Mouse (Mus musculus) MEL (cell line): ENCODE results near the gene Cdc42bpa. TPM values are rescaled to one million over a fixed set of nuclear protein-coding genes. Genes with fewer than 3 reads are reported as not detected.

Source experiments
- DNase-seq: peaks from one replicate; pipeline ENCODE4 v3.0.0; 2011; ENCODE audit warnings: low read depth, low spot score
- H3K27ac ChIP-seq: 2 replicates; pipeline ENCODE4 v1.5.1; 2012; ENCODE audit warnings: low read depth, mild to moderate bottlenecking, control low read depth, low read length, moderate library complexity; ENCODE audit not compliant: control insufficient read depth
- H3K27me3 ChIP-seq, 2 experiments: fragments of 150-350 bp in 1 of 2; sonication (generic) in 1 of 2; 2 replicates each; pipeline ENCODE4 v1.6.1; 2012; ENCODE audit warnings: low read length in 2 of 2, mild to moderate bottlenecking in 2 of 2, improper control_type of control experiment in 1 of 2, moderate library complexity in 1 of 2; ENCODE audit not compliant: insufficient read depth in 2 of 2, control insufficient read depth in 1 of 2
- H3K36me3 ChIP-seq, 2 experiments: 2 replicates each; pipeline ENCODE4 v1.6.1; 2012 to 2014; ENCODE audit warnings: low read length in 2 of 2, improper control_type of control experiment in 1 of 2, inconsistent platforms in 1 of 2, mild to moderate bottlenecking in 1 of 2; ENCODE audit not compliant: insufficient read depth in 2 of 2, control insufficient read depth in 1 of 2
- H3K4me1 ChIP-seq, 2 experiments: fragments of 150-350 bp in 1 of 2; sonication (generic) in 1 of 2; 2 replicates each; pipeline ENCODE4 v1.6.1; 2012; ENCODE audit warnings: low read length in 2 of 2, improper control_type of control experiment in 1 of 2, mild to moderate bottlenecking in 1 of 2; ENCODE audit not compliant: insufficient read depth in 2 of 2, control insufficient read depth in 1 of 2
- H3K4me3 ChIP-seq, 2 experiments: fragments of 150-350 bp in 1 of 2; sonication (generic) in 1 of 2; 2 replicates each; pipeline ENCODE4 v1.5.1; 2012; ENCODE audit warnings: low read depth in 2 of 2, low read length in 2 of 2, mild to moderate bottlenecking in 2 of 2, moderate library complexity in 2 of 2, control low read depth in 1 of 2, improper control_type of control experiment in 1 of 2; ENCODE audit not compliant: control insufficient read depth in 1 of 2, insufficient read depth in 1 of 2
- H3K79me2 ChIP-seq: 2 replicates; pipeline ENCODE4 v1.6.1; 2012; ENCODE audit warnings: mild to moderate bottlenecking, low read length, moderate library complexity; ENCODE audit not compliant: control insufficient read depth, poor library complexity, insufficient read depth
- H3K9ac ChIP-seq: 2 replicates; pipeline ENCODE4 v1.6.1; 2012; ENCODE audit warnings: low read depth, mild to moderate bottlenecking, control low read depth, low read length, moderate library complexity; ENCODE audit not compliant: control insufficient read depth, poor library complexity, severe bottlenecking
- H3K9me3 ChIP-seq: fragments of 150-350 bp; sonication (generic); replicated peaks from 2 replicates; pipeline ENCODE4 v1.6.1; 2012; ENCODE audit warnings: mild to moderate bottlenecking, low read length, improper control_type of control experiment, moderate library complexity; ENCODE audit not compliant: insufficient read depth
- BHLHE40 ChIP-seq: IDR thresholded peaks from 2 replicates; pipeline ENCODE4 v1.6.1; 2012; ENCODE audit warnings: low read depth, mild to moderate bottlenecking, inconsistent platforms, low read length, improper control_type of control experiment, borderline replicate concordance
- CHD2 ChIP-seq: IDR thresholded peaks from 2 replicates; pipeline ENCODE4 v1.6.1; 2011; ENCODE audit warnings: low read length, improper control_type of control experiment
- CTCF ChIP-seq, 3 experiments: IDR thresholded peaks in 2 of 3; conservative IDR thresholded peaks in 1 of 3; 2 replicates each; pipeline ENCODE4 v1.5.1; 2011 to 2012; ENCODE audit warnings: low read length in 3 of 3, low read depth in 2 of 3, mild to moderate bottlenecking in 2 of 3, improper control_type of control experiment in 1 of 3, inconsistent platforms in 1 of 3, mixed read lengths in 1 of 3, moderate library complexity in 1 of 3; ENCODE audit not compliant: control insufficient read depth in 1 of 3, insufficient read depth in 1 of 3, poor library complexity in 1 of 3, severe bottlenecking in 1 of 3
- ELF1 ChIP-seq: IDR thresholded peaks from 2 replicates; pipeline ENCODE4 v1.6.1; 2014; ENCODE audit warnings: low read depth, mild to moderate bottlenecking, inconsistent platforms, low read length, improper control_type of control experiment, moderate library complexity
- EP300 ChIP-seq, 2 experiments: IDR thresholded peaks; 2 replicates each; pipeline ENCODE4 v1.6.1; 2011; ENCODE audit warnings: improper control_type of control experiment in 2 of 2, low read length in 2 of 2, low read depth in 1 of 2, mild to moderate bottlenecking in 1 of 2
- GABPA ChIP-seq: IDR thresholded peaks from 2 replicates; pipeline ENCODE4 v1.6.1; 2012; ENCODE audit warnings: low read depth, mild to moderate bottlenecking, inconsistent platforms, low read length, improper control_type of control experiment, moderate library complexity
- JUND ChIP-seq: IDR thresholded peaks from 2 replicates; pipeline ENCODE4 v1.6.1; 2011; ENCODE audit warnings: low read depth, mild to moderate bottlenecking, improper control_type of control experiment, low read length
- KAT2A ChIP-seq: conservative IDR thresholded peaks from 2 replicates; pipeline ENCODE4 v1.6.1; 2012; ENCODE audit warnings: low read depth, low read length, improper control_type of control experiment, inconsistent platforms
- MAFK ChIP-seq: IDR thresholded peaks from 2 replicates; pipeline ENCODE4 v1.6.1; 2011; ENCODE audit warnings: low read depth, mild to moderate bottlenecking, low read length, improper control_type of control experiment, borderline replicate concordance
- MEF2A ChIP-seq: IDR thresholded peaks from 2 replicates; pipeline ENCODE4 v1.6.1; 2014; ENCODE audit warnings: low read depth, mild to moderate bottlenecking, inconsistent platforms, low read length, improper control_type of control experiment; ENCODE audit not compliant: poor library complexity, insufficient replicate concordance, severe bottlenecking; ENCODE audit errors: extremely low read depth
- MXI1 ChIP-seq: IDR thresholded peaks from 2 replicates; pipeline ENCODE4 v1.6.1; 2011; ENCODE audit warnings: mild to moderate bottlenecking, low read depth, low read length, improper control_type of control experiment
- MYC ChIP-seq: IDR thresholded peaks from 2 replicates; pipeline ENCODE4 v1.6.1; 2011; ENCODE audit warnings: low read depth, mild to moderate bottlenecking, low read length, improper control_type of control experiment, moderate library complexity
- NELFE ChIP-seq: IDR thresholded peaks from 2 replicates; pipeline ENCODE4 v1.6.1; 2011; ENCODE audit warnings: low read depth, low read length, improper control_type of control experiment
- POLR2A ChIP-seq, 2 experiments: IDR thresholded peaks; 2 replicates each; pipeline ENCODE4 v1.6.1; 2011 to 2012; ENCODE audit warnings: low read length in 2 of 2, mild to moderate bottlenecking in 2 of 2, control low read depth in 1 of 2, improper control_type of control experiment in 1 of 2, low read depth in 1 of 2, moderate library complexity in 1 of 2; ENCODE audit not compliant: control insufficient read depth in 1 of 2, insufficient read depth in 1 of 2, poor library complexity in 1 of 2
- POLR2AphosphoS2 ChIP-seq: IDR thresholded peaks from 2 replicates; pipeline ENCODE4 v1.6.1; 2011; ENCODE audit warnings: low read length, improper control_type of control experiment
- RAD21 ChIP-seq: IDR thresholded peaks from 2 replicates; pipeline ENCODE4 v1.6.1; 2011; ENCODE audit warnings: mild to moderate bottlenecking, low read depth, low read length, improper control_type of control experiment
- SMC3 ChIP-seq: IDR thresholded peaks from 2 replicates; pipeline ENCODE4 v1.6.1; 2011; ENCODE audit warnings: low read depth, low read length, improper control_type of control experiment
- TAL1 ChIP-seq: IDR thresholded peaks from 2 replicates; pipeline ENCODE4 v1.6.1; 2012; ENCODE audit warnings: mild to moderate bottlenecking, inconsistent platforms, low read length, moderate library complexity, mixed read lengths
- USF2 ChIP-seq, 2 experiments: IDR thresholded peaks; 2 replicates each; pipeline ENCODE4 v1.6.1; 2011 to 2012; ENCODE audit warnings: improper control_type of control experiment in 2 of 2, low read length in 2 of 2, borderline replicate concordance in 1 of 2, inconsistent platforms in 1 of 2, low read depth in 1 of 2, mild to moderate bottlenecking in 1 of 2; ENCODE audit not compliant: insufficient read depth in 1 of 2
- ZKSCAN1 ChIP-seq: IDR thresholded peaks from 2 replicates; pipeline ENCODE4 v1.6.1; 2012; ENCODE audit warnings: low read depth, mild to moderate bottlenecking, inconsistent platforms, low read length, improper control_type of control experiment, moderate library complexity
- polyA plus RNA-seq, 2 experiments: library from polyadenylated mRNA; stranded (reverse) in 1 of 2; unstranded in 1 of 2; fragments of >175 nt in 1 of 2; fragments of >200 nt in 1 of 2; gene quantifications; 2 replicates each; pipeline versions ENCODE4 v1.2.1 to v1.2.4; 2012; ENCODE audit warnings: low replicate concordance in 2 of 2, low read depth in 1 of 2; ENCODE audit not compliant: insufficient read length in 2 of 2, insufficient read depth in 1 of 2, missing spikeins in 1 of 2
- total RNA-seq: library from RNA; depleted of rRNA; stranded (reverse); fragments of 300-350 nt; gene quantifications from 2 replicates; pipeline ENCODE4 v1.2.3, GENCODE M21; 2012

The Cdc42bpa gene
- total and polyA plus RNA-seq, 3 experiments, result 7.7 to 14.6 TPM; not detected in 1

DNA sequence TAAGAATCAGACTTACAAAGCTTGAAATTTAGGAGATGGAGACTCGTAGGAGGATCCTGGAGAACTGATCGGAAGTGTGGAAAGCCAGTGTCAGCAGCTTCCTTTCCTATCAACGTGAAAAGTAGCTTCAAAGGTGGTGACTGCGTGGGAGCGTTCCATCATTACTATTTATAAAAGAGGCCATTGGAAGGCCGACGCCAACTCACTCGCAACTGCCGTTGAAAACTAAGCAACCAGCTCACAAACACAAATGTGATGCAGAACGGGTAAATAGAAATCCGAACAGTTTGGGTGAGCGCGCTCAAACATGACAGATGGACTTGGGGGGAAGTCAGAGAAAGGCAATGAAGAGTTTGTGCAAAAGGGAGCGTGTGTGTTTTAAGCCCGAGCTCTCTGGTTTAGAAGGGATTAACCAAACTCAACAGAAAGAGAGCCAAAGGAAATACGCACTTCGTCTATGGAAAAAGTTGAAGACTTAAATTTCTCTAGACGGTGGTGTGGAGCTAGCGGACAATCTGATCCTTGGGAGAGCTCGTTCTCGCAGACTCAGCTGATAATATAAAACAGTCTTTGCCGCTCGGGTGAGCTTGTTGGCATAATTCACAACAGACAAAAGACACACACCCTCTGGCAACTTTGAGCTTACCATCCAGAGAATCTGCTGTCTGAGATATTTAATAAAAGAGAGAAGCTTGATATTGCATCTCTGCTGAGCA is 20.0 kb upstream of the Cdc42bpa start:
- Histone ChIP-seq H3K4me3 (no peak overlapping the region), H3K27ac (no peak overlapping the region), H3K9ac (no peak overlapping the region), H3K36me3 (no peaks in the 10 kb centered on the region), H3K79me2 (no peaks in the 10 kb centered on the region), H3K9me3 (no peaks in the 10 kb centered on the region), H3K27me3 (peaks cover 6% of the 10 kb centered on the region in 2 experiments; a peak in 3 of 4 replicates), H3K4me1 (no peaks in the 10 kb centered on the region)
- DNase-seq, result no peak
- TF ChIP-seq CTCF (IDR thresholded peaks at IDR 0.05 in 2 of 3, conservative IDR thresholded peaks at IDR 0.05 in 1 of 3; ENCODE audit: control insufficient read depth in 1 of 3, insufficient read depth in 1 of 3, low read depth in 2 of 3, low read length in 3 of 3, poor library complexity in 1 of 3, severe bottlenecking in 1 of 3) (no peak), MAFK (no peak), ELF1 (no peak)

DNA sequence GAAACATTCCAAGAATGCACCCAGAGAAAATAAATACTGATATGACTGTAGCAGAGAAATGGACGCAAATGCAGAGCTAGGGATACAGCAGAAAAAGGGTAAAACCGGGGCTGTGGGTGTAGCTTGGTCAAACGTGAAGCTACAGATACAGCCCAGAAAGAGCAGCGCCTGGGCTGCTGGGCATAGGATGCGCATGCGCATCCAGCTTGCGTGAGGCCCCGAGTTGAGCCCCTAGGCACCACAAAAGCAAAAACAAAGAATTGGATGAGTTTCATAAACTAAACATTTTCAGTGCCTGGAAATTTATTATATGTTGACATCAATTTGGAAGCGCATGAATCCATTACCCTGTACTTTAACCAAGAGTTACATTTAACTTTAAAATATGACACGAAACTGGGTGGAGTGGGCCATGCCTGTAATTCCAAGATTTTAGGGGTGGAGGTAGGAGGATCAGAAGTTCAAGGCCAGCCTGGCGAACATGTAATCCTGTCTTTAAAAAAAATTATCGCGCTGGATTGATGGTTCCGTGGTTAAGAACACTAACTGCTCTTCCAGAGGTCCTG is 19.4 kb upstream of the Cdc42bpa start:
- no peaks in the 10 kb centered on the region for H3K36me3 ChIP-seq
- H3K9ac ChIP-seq, result no peak overlapping the region
- peaks cover 2 to 6% of the 10 kb centered on the region in 2 experiments; a peak in 3 of 4 replicates for H3K27me3 ChIP-seq
- H3K9me3 ChIP-seq, result no peaks in the 10 kb centered on the region
- no peaks in the 10 kb centered on the region for H3K4me1 ChIP-seq
- no peaks in the 10 kb centered on the region for H3K79me2 ChIP-seq
- H3K27ac ChIP-seq, result no peak overlapping the region
- no peak for TF ChIP-seq EP300 (IDR thresholded peaks at IDR 0.05; ENCODE audit: low read depth in 1 of 2, low read length in 2 of 2)
- no peak for TF ChIP-seq KAT2A
- no peak for TF ChIP-seq SMC3
- TF ChIP-seq CTCF (IDR thresholded peaks at IDR 0.05 in 2 of 3, conservative IDR thresholded peaks at IDR 0.05 in 1 of 3; ENCODE audit: control insufficient read depth in 1 of 3, insufficient read depth in 1 of 3, low read depth in 2 of 3, low read length in 3 of 3, poor library complexity in 1 of 3, severe bottlenecking in 1 of 3), result no peak
- no peak for TF ChIP-seq MAFK
- no peak for TF ChIP-seq NELFE
- TF ChIP-seq USF2 (IDR thresholded peaks at IDR 0.05; ENCODE audit: borderline replicate concordance in 1 of 2, insufficient read depth in 1 of 2, low read depth in 1 of 2, low read length in 2 of 2), result no peak
- TF ChIP-seq ZKSCAN1, result no peak
- TF ChIP-seq POLR2AphosphoS2, result no peak
- TF ChIP-seq GABPA, result no peak
- no peak for TF ChIP-seq CHD2
- no peak for TF ChIP-seq RAD21
- TF ChIP-seq JUND, result no peak
- TF ChIP-seq POLR2A (IDR thresholded peaks at IDR 0.05; ENCODE audit: control insufficient read depth in 1 of 2, insufficient read depth in 1 of 2, low read depth in 1 of 2, low read length in 2 of 2, poor library complexity in 1 of 2), result no peak
- TF ChIP-seq MYC, result no peak
- TF ChIP-seq MEF2A, result no peak
- TF ChIP-seq BHLHE40, result no peak
- TF ChIP-seq MXI1, result no peak
- TF ChIP-seq TAL1, result no peak
- DNase-seq, result no peak
- no peak overlapping the region for H3K4me3 ChIP-seq
